Mouse (Mus musculus) hindbrain, embryonic 14.5 days (tissue): ENCODE results near the gene Tfr2. TPM values are rescaled to one million over a fixed set of nuclear protein-coding genes. Genes with fewer than 3 reads are reported as not detected.
"Not testable (repeated sequence)": the region's sequence is repeated elsewhere in the genome, so short reads cannot be mapped to it uniquely, and the experiment has no call there.

Source experiments
- ATAC-seq: fragments of 200-750 bp; cut with Nextera tagmentation; 2 replicates; pipeline ENCODE4 v1.8.0; 2017; ENCODE audit warnings: moderate number of reproducible peaks, mild to moderate bottlenecking, moderate TSS enrichment, moderate library complexity; ENCODE audit not compliant: low FRiP score
- DNase-seq: peaks from one replicate; pipeline ENCODE4 v3.0.0-alpha.2; 2015; ENCODE audit warnings: low spot score
- H3K27ac ChIP-seq: fragments of 300-500 bp; sonication (generic); 2 replicates; pipeline ENCODE4 v1.5.1; 2014; ENCODE audit warnings: mild to moderate bottlenecking, moderate library complexity
- H3K27me3 ChIP-seq: fragments of 300-500 bp; sonication (generic); 2 replicates; pipeline ENCODE4 v1.6.1; 2014; ENCODE audit warnings: mild to moderate bottlenecking, low read length, mixed read lengths; ENCODE audit not compliant: control insufficient read depth, insufficient read depth
- H3K36me3 ChIP-seq: fragments of 300-500 bp; sonication (generic); replicated peaks from 2 replicates; pipeline ENCODE4 v1.6.1; 2014; ENCODE audit not compliant: control insufficient read depth, insufficient read depth
- H3K4me1 ChIP-seq: fragments of 300-500 bp; sonication (generic); replicated peaks from 2 replicates; pipeline ENCODE4 v1.6.1; 2014; ENCODE audit warnings: antibody characterized with exemption, low read length, mixed read lengths; ENCODE audit not compliant: control insufficient read depth, insufficient read depth
- H3K4me2 ChIP-seq: fragments of 300-500 bp; sonication (generic); replicated peaks from 2 replicates; pipeline ENCODE4 v1.6.1; 2014; ENCODE audit warnings: mild to moderate bottlenecking, moderate library complexity
- H3K4me3 ChIP-seq: fragments of 300-500 bp; sonication (generic); replicated peaks from 2 replicates; pipeline ENCODE4 v1.5.1; 2014; ENCODE audit warnings: mild to moderate bottlenecking, low read length
- H3K9ac ChIP-seq: fragments of 300-500 bp; sonication (generic); 2 replicates; pipeline ENCODE4 v1.6.1; 2014
- H3K9me3 ChIP-seq: fragments of 300-500 bp; sonication (generic); 2 replicates; pipeline ENCODE4 v1.6.1; 2016; ENCODE audit warnings: low read length; ENCODE audit not compliant: control insufficient read depth
- WGBS: fragments of 180-500 bp; shearing (Covaris S2); extraction: QIAGEN DNeasy Blood & Tissue Kit; methylation state at CpG from one replicate; pipeline ENCODE4 v1.1.7; 2014; 5-methylcytosine and 5-hydroxymethylcytosine counted together
- polyA plus RNA-seq: library from polyadenylated mRNA; unstranded; fragments of >200 nt; fragmentation: Nextera tagmentation; extraction: Ambion mirVana; gene quantifications from 2 replicates; pipeline ENCODE4 v1.2.1, GENCODE M21; 2014

The Tfr2 gene
- polyA plus RNA-seq, 1 experiment from 2014 or later, result 5.3 TPM

DNA sequence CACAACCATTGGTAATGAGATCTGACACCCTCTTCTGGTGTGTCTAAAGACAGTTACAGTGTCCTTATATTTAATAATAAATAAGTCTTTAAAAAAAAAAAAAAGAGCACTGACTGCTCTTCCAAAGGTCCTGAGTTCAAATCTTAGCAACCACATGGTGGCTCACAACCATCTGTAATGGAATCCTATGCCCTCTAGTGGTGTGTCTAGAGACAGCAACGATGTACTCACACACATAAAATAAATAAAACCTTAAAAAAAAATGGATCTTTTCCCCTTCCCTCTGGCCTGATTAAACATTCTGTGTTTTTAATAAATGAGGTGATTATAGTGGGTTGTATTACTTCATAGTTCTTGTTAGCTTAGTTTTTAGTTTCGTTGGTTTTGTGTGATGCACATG lies 45.3 kb downstream of the Tfr2 start:
- H3K27me3 ChIP-seq, ATAC-seq: not testable (repeated sequence)
- 88% methylated on average over 2 of the region's 2 CpGs for WGBS

DNA sequence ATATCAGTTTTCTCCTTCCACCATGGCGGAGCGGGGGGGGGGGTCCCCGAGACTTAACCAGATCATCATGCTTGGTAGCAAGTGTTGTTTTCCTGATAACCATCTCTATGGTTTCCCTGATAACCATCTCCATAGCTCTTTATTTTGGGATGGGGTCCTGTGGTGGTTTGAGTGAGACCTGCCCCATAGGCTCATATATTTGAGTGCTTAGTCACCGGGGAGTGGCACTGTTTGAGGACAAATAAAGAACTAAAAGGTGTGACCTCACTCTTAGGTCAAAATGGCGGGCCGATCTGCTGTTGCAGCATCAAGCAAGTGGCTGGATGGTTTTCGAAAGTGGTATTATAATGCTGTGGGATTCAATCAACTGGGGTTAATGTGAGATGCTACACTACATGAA lies 45.7 kb downstream of the Tfr2 start:
- no peak overlapping the region for H3K27ac ChIP-seq
- DNase-seq (no peak), ATAC-seq (no peak)
- H3K4me3 ChIP-seq, result no peak overlapping the region
- WGBS, result 91% methylated on average over 7 of the region's 7 CpGs
- H3K4me2 ChIP-seq, result no peak overlapping the region
- no peaks in the 10 kb centered on the region for H3K9me3 ChIP-seq
- no peaks in the 10 kb centered on the region for H3K4me1 ChIP-seq
- no peaks in the 10 kb centered on the region for H3K27me3 ChIP-seq
- H3K9ac ChIP-seq, result no peak overlapping the region
- no peaks in the 10 kb centered on the region for H3K36me3 ChIP-seq

More for the DNA sequence above, 45.3 kb downstream of the Tfr2 start:
- not testable (repeated sequence) for H3K4me1 ChIP-seq, H3K27ac ChIP-seq, H3K4me3 ChIP-seq, H3K9me3 ChIP-seq, H3K4me2 ChIP-seq, H3K36me3 ChIP-seq, H3K9ac ChIP-seq, DNase-seq

DNA sequence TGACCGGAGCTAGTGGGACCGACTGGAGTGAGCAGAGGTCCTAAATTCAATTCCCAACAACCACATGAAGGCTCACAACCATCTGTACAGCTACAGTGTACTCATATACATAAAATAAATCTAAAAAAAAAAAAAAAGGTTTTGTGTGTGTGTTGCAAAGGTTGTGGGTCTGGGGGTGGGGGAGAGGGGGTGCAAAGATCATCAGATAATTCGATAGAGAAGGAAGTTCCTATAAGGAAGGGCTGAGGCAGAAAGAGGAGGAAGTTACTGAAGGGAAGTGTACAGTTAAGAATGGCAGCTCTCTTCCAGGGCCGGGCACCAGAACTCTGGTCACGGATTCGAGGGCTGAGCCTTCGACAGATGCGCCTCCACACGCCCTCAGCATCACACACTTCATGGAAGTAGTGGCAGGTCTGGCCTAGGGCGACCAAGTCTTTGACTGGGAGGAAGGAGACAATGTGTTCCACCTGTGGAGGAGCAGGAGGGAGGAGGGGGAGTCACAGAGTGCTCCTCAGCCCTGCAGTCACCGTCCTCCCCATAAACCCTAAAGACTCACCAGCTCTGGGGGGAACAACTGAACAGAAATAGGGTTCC lies 54.4 kb downstream of the Tfr2 start:
- 86% methylated on average over 11 of the region's 11 CpGs for WGBS
- peaks cover 7% of the 10 kb centered on the region; the same call in 1 of the 2 replicates for H3K4me1 ChIP-seq

DNA sequence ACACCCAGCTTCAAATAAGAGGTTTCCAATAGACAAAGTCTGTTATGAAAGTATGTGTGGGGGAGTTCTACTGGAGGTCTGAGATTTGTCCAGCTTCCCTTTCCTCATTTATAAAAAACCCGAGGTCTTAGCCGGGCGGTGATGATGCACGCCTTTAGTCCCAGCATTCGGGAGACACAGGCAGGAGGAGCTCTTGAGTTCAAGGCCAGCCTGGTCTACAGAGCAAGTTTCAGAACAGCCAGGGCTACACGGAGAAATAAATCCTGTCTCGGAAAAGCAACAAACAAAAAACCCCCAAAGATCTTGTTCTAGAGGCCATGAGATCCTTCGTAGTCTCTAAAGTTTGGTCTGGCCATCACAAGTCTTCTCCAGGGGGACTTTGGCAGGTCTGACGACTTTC lies 58.4 kb downstream of the Tfr2 start:
- H3K9ac ChIP-seq, result peak overlapping the region; percentile 78
- H3K4me1 ChIP-seq, result peaks cover 37% of the 10 kb centered on the region
- peak overlapping the region; percentile 63 for H3K4me2 ChIP-seq
- 2% methylated on average over 9 of the region's 9 CpGs for WGBS
- peak overlapping the region; percentile 92 for H3K27ac ChIP-seq
- H3K27me3 ChIP-seq, result no peaks in the 10 kb centered on the region
- DNase-seq (no peak), ATAC-seq (no peak)
- H3K36me3 ChIP-seq, result no peaks in the 10 kb centered on the region
- H3K9me3 ChIP-seq, result no peaks in the 10 kb centered on the region
- peak overlapping the region; percentile 80 for H3K4me3 ChIP-seq

More for the DNA sequence above, 54.4 kb downstream of the Tfr2 start:
- Histone ChIP-seq H3K27ac (no peak overlapping the region), H3K4me2 (no peak overlapping the region), H3K36me3 (no peaks in the 10 kb centered on the region), H3K9me3 (no peaks in the 10 kb centered on the region), H3K9ac (no peak overlapping the region), H3K27me3 (no peaks in the 10 kb centered on the region), H3K4me3 (no peak overlapping the region)
- ATAC-seq (no peak), DNase-seq (no peak)

DNA sequence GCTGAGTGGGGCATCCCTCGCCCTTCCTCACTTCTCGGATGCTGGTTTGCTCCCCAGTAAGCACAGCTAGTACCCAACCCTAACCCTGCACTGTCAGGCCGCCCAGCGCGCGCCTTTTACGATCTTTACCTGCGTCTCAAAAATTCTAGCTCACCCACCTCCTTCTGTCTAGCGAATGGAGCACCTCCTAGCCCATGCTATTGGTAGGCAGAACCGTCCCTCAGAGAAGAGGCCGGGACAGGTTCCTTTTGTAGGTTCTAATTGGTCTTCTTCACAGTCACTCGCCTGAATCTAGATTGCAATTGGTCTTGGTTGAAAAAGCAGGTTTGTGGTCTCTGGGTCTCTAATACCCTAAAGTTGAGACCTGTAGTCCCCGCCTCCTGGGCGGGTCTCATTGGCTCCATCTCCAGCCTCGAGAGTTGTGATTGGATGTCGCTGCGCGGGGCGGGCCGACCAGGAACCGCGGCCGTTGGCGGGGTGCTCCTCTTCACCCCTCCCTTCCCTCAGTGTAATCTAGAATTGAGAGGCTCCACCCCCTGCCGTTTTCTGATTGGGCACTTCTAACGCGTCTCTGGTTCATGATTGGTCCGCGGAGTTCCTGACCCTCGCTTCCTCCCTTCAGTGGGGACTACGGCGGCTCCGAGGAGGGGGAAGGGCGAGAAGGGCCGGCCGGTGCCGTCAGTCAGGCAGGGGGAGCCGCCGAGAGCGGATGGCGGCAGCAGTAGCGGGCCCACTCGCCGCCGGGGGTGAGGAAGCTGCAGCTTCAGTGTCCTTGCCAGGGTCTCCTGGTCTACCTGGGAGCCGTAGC lies 59.1 kb downstream of the Tfr2 start, which contains the start of the genes Fbxo24, Lrch4 and Gm20605:
Gene Fbxo24 (minus strand): TSS at position 505 of the 808 bp plus-strand sequence.
Gene Lrch4 (plus strand): TSS at position 624 of the 808 bp plus-strand sequence.
Gene Gm20605 (plus strand): TSS at position 678 of the 808 bp plus-strand sequence.
- H3K4me2 ChIP-seq, result peak within 1 kb of the TSS; percentile 63
- DNase-seq (peak; percentile 98), ATAC-seq (peak; percentile 99)
- H3K27me3 ChIP-seq, result no peaks in the 10 kb centered on the region
- peaks cover 37% of the 10 kb centered on the region for H3K4me1 ChIP-seq
- under 1% methylated on average over 45 of the region's 46 CpGs for WGBS
- H3K9me3 ChIP-seq, result no peaks in the 10 kb centered on the region
- H3K9ac ChIP-seq, result peak within 1 kb of the TSS; percentile 85
- peak within 1 kb of the TSS; percentile 92 for H3K27ac ChIP-seq
- peak within 1 kb of the TSS; percentile 80 for H3K4me3 ChIP-seq
- H3K36me3 ChIP-seq, result peaks cover 1% of the 10 kb centered on the region

DNA sequence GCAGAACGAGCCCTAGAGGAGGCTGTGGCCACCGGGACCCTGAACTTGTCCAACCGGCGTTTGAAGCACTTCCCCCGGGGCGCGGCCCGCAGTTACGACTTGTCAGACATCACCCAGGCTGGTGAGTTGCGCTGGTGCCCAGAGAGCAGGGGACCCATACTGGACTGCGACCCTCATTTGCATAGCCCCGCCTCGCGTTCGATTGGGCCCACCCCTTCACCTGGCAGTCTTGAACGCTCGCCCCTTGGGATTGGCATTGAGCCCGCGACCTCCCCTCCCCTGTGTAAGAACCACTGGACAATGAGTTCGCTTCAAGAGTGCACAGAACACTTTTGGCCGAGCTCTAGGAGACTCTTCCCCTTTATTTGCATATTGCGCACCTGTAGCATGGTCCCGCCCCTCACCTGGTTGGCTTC lies 59.7 kb downstream of the Tfr2 start:
- H3K27me3 ChIP-seq, result no peaks in the 10 kb centered on the region
- peak overlapping the region; percentile 63 for H3K4me2 ChIP-seq
- peak overlapping the region; percentile 80 for H3K4me3 ChIP-seq
- H3K9ac ChIP-seq, result peak overlapping the region; percentile 85
- peak; percentile 4; the same call in 1 of the 2 replicates for ATAC-seq
- no peaks in the 10 kb centered on the region for H3K9me3 ChIP-seq
- WGBS, result under 1% methylated on average over 17 of the region's 23 CpGs
- peak; percentile 55 for DNase-seq
- H3K4me1 ChIP-seq, result peaks cover 37% of the 10 kb centered on the region
- H3K36me3 ChIP-seq, result peaks cover 8% of the 10 kb centered on the region
- peak overlapping the region; percentile 86 for H3K27ac ChIP-seq

DNA sequence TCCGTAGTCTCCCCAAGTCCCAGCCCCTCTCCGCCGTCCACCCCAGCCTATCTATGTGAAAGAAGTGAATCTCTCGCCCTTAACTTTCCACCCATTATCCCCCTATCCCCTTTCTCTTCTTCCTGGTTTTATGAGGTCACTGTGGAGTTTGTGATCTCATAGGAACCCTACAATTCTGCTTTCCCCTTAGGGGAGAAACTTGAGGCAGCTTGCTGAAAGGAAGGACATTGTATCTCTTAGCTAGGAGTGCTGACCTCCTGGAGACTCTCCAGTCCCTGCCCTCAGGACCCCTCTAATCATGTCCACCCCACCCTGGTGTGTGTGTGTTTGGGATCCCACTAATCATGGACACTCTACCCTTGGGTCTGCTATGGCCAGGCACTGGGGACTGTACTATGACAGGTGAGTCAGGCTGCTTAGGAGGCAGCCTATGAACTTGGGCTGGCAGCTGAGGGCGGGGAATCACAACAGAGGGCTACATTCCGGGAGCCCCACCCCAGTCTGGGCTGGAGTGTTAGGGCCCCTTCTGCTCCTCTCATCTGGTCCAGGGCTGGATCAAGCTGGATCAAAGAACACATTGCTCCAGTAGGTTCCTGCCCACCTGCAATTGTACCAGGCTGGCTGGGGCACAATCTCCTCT lies 60.4 kb downstream of the Tfr2 start:
- H3K9ac ChIP-seq, result peak overlapping the region; percentile 85
- H3K27me3 ChIP-seq, result no peaks in the 10 kb centered on the region
- ATAC-seq (no peak), DNase-seq (no peak)
- H3K9me3 ChIP-seq, result no peaks in the 10 kb centered on the region
- H3K4me2 ChIP-seq, result peak overlapping the region; percentile 63
- no peak overlapping the region for H3K27ac ChIP-seq
- peaks cover 14% of the 10 kb centered on the region for H3K36me3 ChIP-seq
- 25% methylated on average over 6 of the region's 6 CpGs for WGBS
- H3K4me1 ChIP-seq, result peaks cover 37% of the 10 kb centered on the region
- H3K4me3 ChIP-seq, result peak overlapping the region; percentile 80

GRCm38 (mm10) chr5:137630602-137631001 lies 61.0 kb downstream of the Tfr2 start:
- peak overlapping the region; percentile 80 for H3K4me3 ChIP-seq
- H3K27ac ChIP-seq, result peak overlapping the region; percentile 56
- DNase-seq (no peak), ATAC-seq (no peak)
- no peaks in the 10 kb centered on the region for H3K9me3 ChIP-seq
- 38% methylated on average over 3 of the region's 3 CpGs for WGBS
- peak overlapping the region; percentile 63 for H3K4me2 ChIP-seq
- peaks cover 18% of the 10 kb centered on the region for H3K36me3 ChIP-seq
- peak overlapping the region; percentile 85 for H3K9ac ChIP-seq
- H3K4me1 ChIP-seq, result peaks cover 37% of the 10 kb centered on the region
- H3K27me3 ChIP-seq, result no peaks in the 10 kb centered on the region

- H3K4me2 ChIP-seq, result peak overlapping the region; percentile 63
- H3K27ac ChIP-seq, result peak overlapping the region; percentile 56
- DNase-seq (no peak), ATAC-seq (no peak)
- no peaks in the 10 kb centered on the region for H3K9me3 ChIP-seq
- WGBS, result 60% methylated on average over 9 of the region's 9 CpGs
- H3K4me1 ChIP-seq, result peaks cover 37% of the 10 kb centered on the region
- peak overlapping the region; percentile 85; the same call in 1 of the 2 replicates for H3K9ac ChIP-seq
- H3K36me3 ChIP-seq, result peaks cover 24% of the 10 kb centered on the region
- no peaks in the 10 kb centered on the region for H3K27me3 ChIP-seq
- 0 out of 2 replicates have a peak overlapping the region, but pooled peaks have one; percentile 80 for H3K4me3 ChIP-seq
These were observed 61.5 kb downstream of the Tfr2 start for GRCm38 (mm10) chr5:137631171-137631570.
